Mouse (Mus musculus) lung, postnatal 0 days (tissue): ENCODE data around the gene Asic2. TPM values are rescaled to one million over a fixed set of nuclear protein-coding genes. Genes with fewer than 3 reads are reported as not detected.
A peak's percentile ranks its signal among the peaks of the same experiment; 100 is the strongest.

Experiments
- ATAC-seq: fragments of 200-750 bp; cut with Nextera tagmentation; 2 replicates; pipeline ENCODE4 v1.8.0; 2017; ENCODE audit warnings: moderate library complexity
- DNase-seq: peaks from one replicate; pipeline ENCODE4 v3.0.0-alpha.2; 2016; ENCODE audit warnings: low spot score
- H3K27ac ChIP-seq: fragments of 300-500 bp; sonication (generic); 2 replicates; pipeline ENCODE4 v1.5.1; 2014; ENCODE audit warnings: antibody characterized with exemption, mild to moderate bottlenecking, low read length, mixed read lengths
- H3K27me3 ChIP-seq: fragments of 300-500 bp; sonication (generic); replicated peaks from 2 replicates; pipeline ENCODE4 v1.6.1; 2014; ENCODE audit warnings: low read length, mixed read lengths; ENCODE audit not compliant: insufficient read depth
- H3K36me3 ChIP-seq: fragments of 300-500 bp; sonication (generic); 2 replicates; pipeline ENCODE4 v1.6.1; 2014; ENCODE audit warnings: low read length, mixed read lengths; ENCODE audit not compliant: insufficient read depth
- H3K4me1 ChIP-seq: fragments of 300-500 bp; sonication (generic); 2 replicates; pipeline ENCODE4 v1.6.1; 2014; ENCODE audit warnings: antibody characterized with exemption, low read depth, low read length, mixed read lengths; ENCODE audit not compliant: insufficient read depth
- H3K4me2 ChIP-seq: fragments of 300-500 bp; sonication (generic); replicated peaks from 2 replicates; pipeline ENCODE4 v1.6.1; 2014; ENCODE audit warnings: low read depth, mild to moderate bottlenecking, low read length, moderate library complexity, mixed read lengths
- H3K4me3 ChIP-seq: fragments of 300-500 bp; sonication (generic); 2 replicates; pipeline ENCODE4 v1.5.1; 2014; ENCODE audit warnings: low read depth, low read length
- H3K9ac ChIP-seq: fragments of 300-500 bp; sonication (generic); replicated peaks from 2 replicates; pipeline ENCODE4 v1.6.1; 2014; ENCODE audit warnings: low read depth, mild to moderate bottlenecking
- H3K9me3 ChIP-seq: fragments of 300-500 bp; sonication (generic); 2 replicates; pipeline ENCODE4 v1.6.1; 2016; ENCODE audit warnings: low read length, mixed read lengths
- CTCF ChIP-seq: IDR thresholded peaks from 2 replicates; pipeline ENCODE4 v1.5.1; 2016; ENCODE audit warnings: antibody characterized with exemption, mild to moderate bottlenecking
- EP300 ChIP-seq: IDR thresholded peaks from 2 replicates; pipeline ENCODE4 v1.6.1; 2016; ENCODE audit warnings: antibody characterized with exemption, mild to moderate bottlenecking, control low read depth
- WGBS: fragments of 180-500 bp; shearing (Covaris S2); extraction: QIAGEN DNeasy Blood & Tissue Kit; methylation state at CpG from one replicate; pipeline ENCODE4 v1.1.7; 2014; 5-methylcytosine and 5-hydroxymethylcytosine counted together
- polyA plus RNA-seq: library from polyadenylated mRNA; unstranded; fragments of >200 nt; fragmentation: Nextera tagmentation; extraction: Ambion mirVana; gene quantifications from 2 replicates; pipeline ENCODE4 v1.2.1, GENCODE M21; 2015

Asic2 gene
- 0.05 and 0.06 TPM in 2 replicates for polyA plus RNA-seq

- ATAC-seq (no peak), DNase-seq (no peak)
- Histone ChIP-seq H3K4me3 (no peak within 1 kb of the TSS), H3K4me2 (no peak within 1 kb of the TSS), H3K9ac (no peak within 1 kb of the TSS), H3K36me3 (no peaks in the 10 kb centered on the region), H3K27ac (no peak within 1 kb of the TSS), H3K27me3 (peaks cover 10% of the 10 kb centered on the region; the same call in 1 of the 2 replicates), H3K9me3 (no peaks in the 10 kb centered on the region), H3K4me1 (no peaks in the 10 kb centered on the region)
- TF ChIP-seq CTCF (no peak), EP300 (no peak)
- 3% methylated on average over 29 of the region's 29 CpGs for WGBS
Measured at GRCm38 (mm10) chr11:81968401-81968881, at the start of gene Asic2. Gene Asic2 (minus strand): TSS chr11:81968457.

- ATAC-seq (peak; percentile 15; the same call in 1 of the 2 replicates), DNase-seq (peak; percentile 25)
- H3K9me3 ChIP-seq, result no peaks in the 10 kb centered on the region
- no peak overlapping the region for H3K4me2 ChIP-seq
- H3K27me3 ChIP-seq, result no peaks in the 10 kb centered on the region
- 58% methylated on average over 3 of the region's 3 CpGs for WGBS
- no peak overlapping the region for H3K27ac ChIP-seq
- no peak overlapping the region for H3K9ac ChIP-seq
- no peaks in the 10 kb centered on the region for H3K4me1 ChIP-seq
- TF ChIP-seq EP300 (no peak), CTCF (no peak)
- no peak overlapping the region for H3K4me3 ChIP-seq
- H3K36me3 ChIP-seq, result no peaks in the 10 kb centered on the region
Measured at GRCm38 (mm10) chr11:82016181-82016780, 48.0 kb upstream of the Asic2 start.

- Histone ChIP-seq H3K4me2 (no peak overlapping the region), H3K4me3 (no peak overlapping the region), H3K36me3 (no peaks in the 10 kb centered on the region), H3K4me1 (no peaks in the 10 kb centered on the region), H3K9me3 (no peaks in the 10 kb centered on the region), H3K27me3 (no peaks in the 10 kb centered on the region), H3K27ac (no peak overlapping the region), H3K9ac (no peak overlapping the region)
- DNase-seq (peak; percentile 16), ATAC-seq (no peak)
- TF ChIP-seq CTCF, result no peak
- no peak for TF ChIP-seq EP300
- 42% methylated on average over 2 of the region's 2 CpGs for WGBS
Measured at GRCm38 (mm10) chr11:82015066-82015465, 46.8 kb upstream of the Asic2 start.

GRCm38 (mm10) chr11:82013756-82014155 is 45.5 kb upstream of the Asic2 start:
- Histone ChIP-seq H3K4me3 (no peak overlapping the region), H3K9me3 (no peaks in the 10 kb centered on the region), H3K27ac (no peak overlapping the region), H3K4me1 (no peaks in the 10 kb centered on the region), H3K27me3 (no peaks in the 10 kb centered on the region), H3K4me2 (no peak overlapping the region), H3K9ac (no peak overlapping the region), H3K36me3 (no peaks in the 10 kb centered on the region)
- DNase-seq, result no peak
- TF ChIP-seq CTCF (no peak), EP300 (no peak)
- 33% methylated on average over 1 of the region's 1 CpGs for WGBS
- ATAC-seq, result no peak

- H3K27me3 ChIP-seq, result no peaks in the 10 kb centered on the region
- no peak overlapping the region for H3K27ac ChIP-seq
- no peaks in the 10 kb centered on the region for H3K4me1 ChIP-seq
- 49% methylated on average over 8 of the region's 8 CpGs for WGBS
- TF ChIP-seq EP300 (peak; percentile 41), CTCF (no peak)
- DNase-seq (peak; percentile 88), ATAC-seq (peak; percentile 70)
- H3K9me3 ChIP-seq, result no peaks in the 10 kb centered on the region
- no peaks in the 10 kb centered on the region for H3K36me3 ChIP-seq
- H3K4me3 ChIP-seq, result no peak overlapping the region
- no peak overlapping the region for H3K4me2 ChIP-seq
- H3K9ac ChIP-seq, result no peak overlapping the region
Measured at GRCm38 (mm10) chr11:82011411-82012193, 43.3 kb upstream of the Asic2 start.

- 79% methylated on average over 3 of the region's 3 CpGs for WGBS
- H3K36me3 ChIP-seq, result no peaks in the 10 kb centered on the region
- ATAC-seq, result no peak
Measured at GRCm38 (mm10) chr11:82010115-82010514, 41.9 kb upstream of the Asic2 start.

More at GRCm38 (mm10) chr11:82010115-82010514, 41.9 kb upstream of the Asic2 start:
- H3K4me2 ChIP-seq, result no peak overlapping the region
- H3K27ac ChIP-seq, result no peak overlapping the region
- no peak for TF ChIP-seq CTCF
- no peak for TF ChIP-seq EP300
- no peaks in the 10 kb centered on the region for H3K27me3 ChIP-seq
- H3K4me3 ChIP-seq, result no peak overlapping the region
- no peaks in the 10 kb centered on the region for H3K4me1 ChIP-seq
- H3K9me3 ChIP-seq, result no peaks in the 10 kb centered on the region
- H3K9ac ChIP-seq, result no peak overlapping the region
- DNase-seq, result no peak
